8 mouse cellular contexts compared by ENCODE assay signal in the genomic region with DNA sequence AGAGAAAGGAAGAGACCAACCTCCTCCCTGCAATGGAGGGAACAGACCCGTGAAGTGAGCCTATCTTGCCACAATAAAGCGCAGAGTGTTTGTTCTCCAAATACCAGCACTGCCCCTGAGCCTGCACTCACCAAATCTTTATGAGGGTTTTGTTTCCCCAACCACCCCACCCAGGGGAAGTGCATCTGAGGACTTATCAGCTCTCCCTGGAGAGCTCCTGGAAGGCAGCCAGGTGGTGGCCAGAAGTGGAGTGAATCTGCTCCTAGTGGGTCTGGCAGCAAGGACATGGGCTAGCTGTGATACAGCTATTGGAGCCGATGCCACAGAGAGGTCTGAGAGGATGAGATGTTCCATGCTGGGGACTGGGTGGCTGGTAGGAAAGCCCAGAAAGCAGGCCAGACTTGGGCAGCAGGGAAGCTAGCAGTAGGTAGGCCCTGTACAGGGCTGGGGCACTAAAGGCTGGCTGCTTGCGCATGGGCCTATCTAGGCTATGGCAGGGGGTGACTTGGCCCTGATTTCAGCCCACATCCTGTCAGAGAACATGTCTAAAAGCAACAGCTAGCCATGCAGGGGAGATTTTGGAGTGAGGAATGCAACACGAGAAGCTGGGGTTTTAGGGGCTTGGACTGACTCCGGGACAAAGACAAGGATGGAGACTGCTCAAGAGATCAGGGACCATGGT.
DNase-seq lines count a peak whose midpoint lies in the region; ATAC-seq lines count a peak whose summit lies in the region.

No protein-coding gene starts in this region.

- ATAC-seq in neural tube, embryonic 13.5 days (ENCODE audit: low read depth), result no peak
- peak; percentile 45 for ATAC-seq in lung, embryonic 16.5 days (ENCODE audit: low read depth)
- ATAC-seq in hindbrain, embryonic 12.5 days (ENCODE audit: low FRiP score), result no peak

- intact Hi-C loops in gastrocnemius, postnatal 14 days (cut with DNase I; ENCODE audit: low total_unique reads), result loop anchor here (5.0 kb wide), 1 partner anchor 42 kb away; no protein-coding TSS in a partner anchor

- no peak overlapping the region for H3K4me3 ChIP-seq in neural tube, embryonic 13.5 days
- H3K4me3 ChIP-seq in lung, embryonic 16.5 days (ENCODE audit: low read length), result peak overlapping the region; percentile 56
- H3K4me3 ChIP-seq in hindbrain, embryonic 12.5 days, result no peak overlapping the region

- no peaks in the 10 kb centered on the region for H3K27me3 ChIP-seq in neural tube, embryonic 13.5 days
- H3K27me3 ChIP-seq in lung, embryonic 16.5 days (ENCODE audit: control insufficient read depth, insufficient read depth, low read depth, low read length), result no peaks in the 10 kb centered on the region
- H3K27me3 ChIP-seq in hindbrain, embryonic 12.5 days, result peaks cover 3% of the 10 kb centered on the region; the same call in 1 of the 2 replicates

- H3K4me2 ChIP-seq in neural tube, embryonic 13.5 days, result no peak overlapping the region
- peak overlapping the region; percentile 64 for H3K4me2 ChIP-seq in lung, embryonic 16.5 days (ENCODE audit: low read depth, low read length)
- no peak overlapping the region for H3K4me2 ChIP-seq in hindbrain, embryonic 12.5 days (replicated peaks)

- DNase-seq in neural tube, embryonic 10.5 days (ENCODE audit: extremely low spot score, low spot score), result no peak
- peak; percentile 64 for DNase-seq in gastrocnemius, postnatal 14 days
- peak; percentile 71 for DNase-seq in kidney, adult 18-20 months
- no peak for DNase-seq in c-Kit-positive CD71-positive TER-119-positive erythroid progenitor cells, embryonic 14.5 days (ENCODE audit: low spot score)
- DNase-seq in frontal cortex, postnatal 10 days (ENCODE audit: low spot score in 2 of 2), result no peak

- 0 out of 2 replicates have a peak overlapping the region, but pooled peaks have one; percentile 33 for H3K27ac ChIP-seq in neural tube, embryonic 13.5 days (replicated peaks)
- peak overlapping the region; percentile 91 for H3K27ac ChIP-seq in lung, embryonic 16.5 days (ENCODE audit: low read length)
- no peak overlapping the region for H3K27ac ChIP-seq in hindbrain, embryonic 12.5 days

- H3K36me3 ChIP-seq in neural tube, embryonic 13.5 days, result no peaks in the 10 kb centered on the region
- no peaks in the 10 kb centered on the region for H3K36me3 ChIP-seq in lung, embryonic 16.5 days (ENCODE audit: control insufficient read depth, insufficient read depth, low read length)
- H3K36me3 ChIP-seq in hindbrain, embryonic 12.5 days, result no peaks in the 10 kb centered on the region

- H3K4me1 ChIP-seq in neural tube, embryonic 13.5 days (replicated peaks), result peaks cover 31% of the 10 kb centered on the region
- H3K4me1 ChIP-seq in lung, embryonic 16.5 days (replicated peaks; ENCODE audit: control insufficient read depth, insufficient read depth, low read length), result peaks cover 60% of the 10 kb centered on the region
- H3K4me1 ChIP-seq in hindbrain, embryonic 12.5 days, result peaks cover 25% of the 10 kb centered on the region

- 57% methylated on average over 6 of the region's 6 CpGs for WGBS in neural tube, embryonic 13.5 days
- 18% methylated on average over 6 of the region's 6 CpGs for WGBS in lung, embryonic 16.5 days
- 76% methylated on average over 6 of the region's 6 CpGs for WGBS in hindbrain, embryonic 12.5 days

- H3K9ac ChIP-seq in neural tube, embryonic 13.5 days, result no peak overlapping the region
- peak overlapping the region; percentile 73 for H3K9ac ChIP-seq in lung, embryonic 16.5 days (ENCODE audit: low read length)
- H3K9ac ChIP-seq in hindbrain, embryonic 12.5 days, result no peak overlapping the region

- H3K9me3 ChIP-seq in neural tube, embryonic 13.5 days, result no peaks in the 10 kb centered on the region
- H3K9me3 ChIP-seq in lung, embryonic 16.5 days (ENCODE audit: control insufficient read depth, low read length), result no peaks in the 10 kb centered on the region
- no peaks in the 10 kb centered on the region for H3K9me3 ChIP-seq in hindbrain, embryonic 12.5 days (replicated peaks)

Comparison
In these comparisons a context has a peak if more than half of its experiments do, and no peak if none do; other contexts are left out.
1. DNase-seq: peak in gastrocnemius, postnatal 14 days (single experiment) and kidney, adult 18-20 months (single experiment); none in neural tube, embryonic 10.5 days (single experiment), c-Kit-positive CD71-positive TER-119-positive erythroid progenitor cells, embryonic 14.5 days (single experiment) and frontal cortex, postnatal 10 days (0 of 2).